Mouse (Mus musculus) kidney, embryonic 15.5 days (tissue): Measurements from ENCODE around the gene Cdh10. TPM values are rescaled to one million over a fixed set of nuclear protein-coding genes. Genes with fewer than 3 reads are reported as not detected.
A peak's percentile ranks its signal among the peaks of the same experiment; 100 is the strongest.

ENCODE experiments used
- ATAC-seq: fragments of 200-750 bp; cut with Nextera tagmentation; replicated peaks from 2 replicates; pipeline ENCODE4 v1.8.0; 2017; ENCODE audit warnings: moderate TSS enrichment; ENCODE audit not compliant: low FRiP score
- H3K27ac ChIP-seq: fragments of 300-500 bp; sonication (generic); 2 replicates; pipeline ENCODE4 v1.5.1; 2015; ENCODE audit warnings: mild to moderate bottlenecking, inconsistent platforms
- H3K27me3 ChIP-seq: fragments of 300-500 bp; sonication (generic); 2 replicates; pipeline ENCODE4 v1.6.1; 2015; ENCODE audit warnings: inconsistent platforms
- H3K36me3 ChIP-seq: fragments of 300-500 bp; sonication (generic); 2 replicates; pipeline ENCODE4 v1.6.1; 2015; ENCODE audit warnings: inconsistent platforms
- H3K4me1 ChIP-seq: fragments of 300-500 bp; sonication (generic); 2 replicates; pipeline ENCODE4 v1.6.1; 2015; ENCODE audit warnings: inconsistent platforms
- H3K4me2 ChIP-seq: fragments of 300-500 bp; sonication (generic); 2 replicates; pipeline ENCODE4 v1.6.1; 2015; ENCODE audit warnings: moderate library complexity, mild to moderate bottlenecking, inconsistent platforms
- H3K4me3 ChIP-seq: fragments of 300-500 bp; sonication (generic); replicated peaks from 2 replicates; pipeline ENCODE4 v1.5.1; 2015; ENCODE audit warnings: mild to moderate bottlenecking, inconsistent platforms
- H3K9ac ChIP-seq: fragments of 300-500 bp; sonication (generic); 2 replicates; pipeline ENCODE4 v1.6.1; 2015; ENCODE audit warnings: mild to moderate bottlenecking, inconsistent platforms
- H3K9me3 ChIP-seq: fragments of 300-500 bp; sonication (generic); replicated peaks from 2 replicates; pipeline ENCODE4 v1.6.1; 2016; ENCODE audit warnings: inconsistent platforms
- WGBS: fragments of 180-500 bp; shearing (Covaris S2); methylation state at CpG from one replicate; pipeline ENCODE4 v1.1.7; 2015; ENCODE audit warnings: mixed read lengths; 5-methylcytosine and 5-hydroxymethylcytosine counted together
- polyA plus RNA-seq: library from polyadenylated mRNA; unstranded; fragments of >200 nt; fragmentation: Nextera tagmentation; extraction: Ambion mirVana; gene quantifications from 2 replicates; pipeline ENCODE4 v1.2.1, GENCODE M21; 2015

Cdh10 gene
- polyA plus RNA-seq = 0.72 and 1.3 TPM in 2 replicates

- Histone ChIP-seq H3K4me2 (peak within 1 kb of the TSS; percentile 66), H3K9me3 (no peaks in the 10 kb centered on the region), H3K4me1 (peaks cover 3% of the 10 kb centered on the region; the same call in 1 of the 2 replicates), H3K27ac (no peak within 1 kb of the TSS), H3K27me3 (peaks cover 8% of the 10 kb centered on the region), H3K9ac (0 out of 2 replicates have a peak within 1 kb of the TSS, but pooled peaks have one; percentile 21), H3K4me3 (peak within 1 kb of the TSS; percentile 47), H3K36me3 (no peaks in the 10 kb centered on the region)
- peak; percentile 90 for ATAC-seq
- under 1% methylated on average over 24 of the region's 24 CpGs for WGBS
These were observed at the start of gene Cdh10 for GRCm38 (mm10) chr15:18818185-18818973. Cdh10 (plus strand) TSS chr15:18818947.

DNA sequence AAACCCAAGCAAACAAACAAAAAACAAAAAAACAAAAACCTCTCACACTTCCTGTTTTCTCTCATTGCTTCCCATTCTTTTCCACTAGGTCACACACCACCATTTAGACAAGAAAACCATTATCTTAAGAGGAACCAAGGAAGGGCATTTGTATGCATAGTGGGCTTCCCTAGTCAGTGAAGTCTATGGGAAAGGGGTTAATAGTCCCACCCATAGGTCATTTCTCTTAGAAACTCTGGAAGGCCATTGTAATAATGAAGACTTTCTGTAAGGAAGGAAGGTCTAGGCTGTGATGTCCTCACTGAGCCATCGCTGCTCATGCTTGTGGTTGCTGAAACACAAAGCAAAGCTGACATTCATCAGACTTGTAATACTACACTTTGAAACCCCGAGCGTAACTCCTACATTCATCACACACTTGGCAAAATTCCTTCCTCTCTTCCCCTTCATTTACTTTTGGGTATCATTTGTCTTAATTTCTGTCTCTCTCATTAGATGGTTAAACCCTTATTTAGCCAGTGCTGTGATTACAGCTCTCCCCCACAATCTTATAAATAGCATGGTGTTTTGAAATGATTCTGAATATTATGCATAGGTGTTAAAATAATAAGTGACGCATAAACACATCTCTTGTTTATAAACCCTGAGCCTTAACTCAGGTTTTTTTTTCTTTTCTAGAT lies 9.5 kb upstream of the Cdh10 start:
- Histone ChIP-seq H3K9me3 (no peaks in the 10 kb centered on the region), H3K36me3 (no peaks in the 10 kb centered on the region), H3K4me3 (no peak overlapping the region), H3K27me3 (no peaks in the 10 kb centered on the region), H3K9ac (no peak overlapping the region), H3K27ac (no peak overlapping the region), H3K4me2 (no peak overlapping the region), H3K4me1 (no peaks in the 10 kb centered on the region)
- 51% methylated on average over 4 of the region's 4 CpGs for WGBS
- ATAC-seq = no peak

GRCm38 (mm10) chr15:18817707-18818106 lies 1.0 kb upstream of the Cdh10 start:
- no peak overlapping the region for H3K4me3 ChIP-seq
- H3K27me3 ChIP-seq = peaks cover 8% of the 10 kb centered on the region
- no peak overlapping the region for H3K27ac ChIP-seq
- no peak overlapping the region for H3K9ac ChIP-seq
- H3K9me3 ChIP-seq = no peaks in the 10 kb centered on the region
- WGBS = 80% methylated on average over 3 of the region's 3 CpGs
- H3K36me3 ChIP-seq = no peaks in the 10 kb centered on the region
- H3K4me1 ChIP-seq = peaks cover 3% of the 10 kb centered on the region; the same call in 1 of the 2 replicates
- ATAC-seq = no peak
- no peak overlapping the region for H3K4me2 ChIP-seq

- no peak overlapping the region for H3K4me2 ChIP-seq
- H3K9me3 ChIP-seq = no peaks in the 10 kb centered on the region
- no peak overlapping the region for H3K27ac ChIP-seq
- no peak overlapping the region for H3K4me3 ChIP-seq
- H3K27me3 ChIP-seq = peaks cover 8% of the 10 kb centered on the region
- no peak for ATAC-seq
- peaks cover 3% of the 10 kb centered on the region; the same call in 1 of the 2 replicates for H3K4me1 ChIP-seq
- H3K9ac ChIP-seq = no peak overlapping the region
- WGBS = 36% methylated on average over 3 of the region's 3 CpGs
- H3K36me3 ChIP-seq = no peaks in the 10 kb centered on the region
These were observed 1.5 kb downstream of the Cdh10 start for GRCm38 (mm10) chr15:18820226-18820625.

DNA sequence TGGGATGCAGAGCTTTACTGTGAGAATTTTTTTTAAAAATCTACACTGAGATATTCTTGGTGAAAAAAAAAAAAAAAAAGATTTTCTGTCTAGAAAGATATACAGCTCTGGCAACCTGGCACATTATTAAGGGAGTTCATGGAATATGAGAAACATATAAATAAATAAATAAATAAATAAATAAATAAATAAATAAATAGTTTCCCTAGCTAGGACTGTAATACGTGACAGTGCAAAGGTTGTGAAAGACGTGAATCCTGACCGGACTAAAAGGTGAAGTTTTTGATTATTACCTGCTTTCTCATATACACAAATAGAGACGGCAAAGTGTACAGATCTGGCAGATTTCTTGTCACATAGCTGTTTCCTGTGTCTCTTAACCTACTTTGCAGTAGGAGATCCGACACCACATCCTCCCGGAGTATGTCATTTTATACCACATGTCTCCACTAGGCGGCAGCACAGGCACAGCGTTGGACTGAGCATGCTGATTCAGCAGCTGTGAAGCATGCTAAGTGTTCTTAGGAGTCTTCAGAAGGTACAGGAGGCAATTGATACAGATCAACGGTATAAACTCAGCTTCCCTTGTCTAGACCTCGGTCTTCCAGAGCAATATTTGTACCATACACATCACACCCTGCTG lies 2.5 kb downstream of the Cdh10 start:
- no peaks in the 10 kb centered on the region for H3K36me3 ChIP-seq
- peaks cover 8% of the 10 kb centered on the region for H3K27me3 ChIP-seq
- peak; percentile 85 for ATAC-seq
- no peak overlapping the region for H3K27ac ChIP-seq
- H3K9me3 ChIP-seq = no peaks in the 10 kb centered on the region
- no peak overlapping the region for H3K4me2 ChIP-seq
- peaks cover 3% of the 10 kb centered on the region; the same call in 1 of the 2 replicates for H3K4me1 ChIP-seq
- H3K9ac ChIP-seq = no peak overlapping the region
- WGBS = 23% methylated on average over 10 of the region's 10 CpGs
- H3K4me3 ChIP-seq = no peak overlapping the region

DNA sequence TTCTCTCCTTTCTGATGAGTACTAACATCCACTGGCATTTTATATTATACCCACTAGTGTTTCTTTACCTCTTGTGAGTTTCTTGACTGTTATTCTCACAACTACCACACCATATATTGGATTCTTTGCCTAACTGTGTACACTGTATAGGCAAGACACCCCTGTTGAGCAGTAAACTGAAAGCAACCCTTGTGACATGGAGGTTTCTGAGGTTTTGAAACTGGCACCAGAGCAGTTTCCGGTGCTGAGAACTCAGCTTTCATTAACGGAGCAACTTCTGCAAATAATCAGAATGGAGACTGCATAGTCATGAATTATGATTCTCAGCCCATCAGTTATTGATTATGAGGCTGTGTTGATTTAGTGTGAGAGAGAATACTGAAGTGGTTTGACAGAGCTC lies 4.7 kb downstream of the Cdh10 start:
- H3K9ac ChIP-seq = no peak overlapping the region
- peaks cover 3% of the 10 kb centered on the region; the same call in 1 of the 2 replicates for H3K4me1 ChIP-seq
- H3K4me3 ChIP-seq = no peak overlapping the region
- no peak overlapping the region for H3K27ac ChIP-seq
- no peak for ATAC-seq
- H3K9me3 ChIP-seq = no peaks in the 10 kb centered on the region
- 85% methylated on average over 2 of the region's 2 CpGs for WGBS
- no peak overlapping the region for H3K4me2 ChIP-seq
- H3K27me3 ChIP-seq = peaks cover 5% of the 10 kb centered on the region
- H3K36me3 ChIP-seq = no peaks in the 10 kb centered on the region

DNA sequence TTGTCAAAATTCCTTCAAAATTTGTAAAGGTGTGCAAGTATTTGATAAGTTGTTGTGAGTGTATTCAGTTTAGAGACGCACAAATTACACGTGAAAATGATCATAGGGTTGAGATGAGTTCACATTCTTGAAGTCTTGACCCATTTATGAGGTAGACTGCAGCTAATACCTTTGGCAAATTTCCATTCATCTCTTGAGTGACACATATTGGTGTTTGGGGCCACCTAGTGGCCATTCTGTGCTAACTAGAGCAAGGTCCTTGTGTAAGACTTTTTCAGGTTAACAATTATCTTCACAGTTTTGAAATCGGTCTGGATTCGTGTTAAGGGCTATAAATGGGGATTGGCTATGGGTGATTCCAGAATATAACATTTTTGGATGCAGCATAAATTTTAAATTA lies 13.5 kb downstream of the Cdh10 start:
- ATAC-seq = 0 out of 2 replicates have a peak, but pooled peaks have one; percentile 40
- no peaks in the 10 kb centered on the region for H3K4me1 ChIP-seq
- no peak overlapping the region for H3K9ac ChIP-seq
- no peaks in the 10 kb centered on the region for H3K36me3 ChIP-seq
- H3K27me3 ChIP-seq = no peaks in the 10 kb centered on the region
- no peak overlapping the region for H3K4me3 ChIP-seq
- H3K27ac ChIP-seq = no peak overlapping the region
- 24% methylated on average over 4 of the region's 4 CpGs for WGBS
- no peaks in the 10 kb centered on the region for H3K9me3 ChIP-seq
- H3K4me2 ChIP-seq = no peak overlapping the region

DNA sequence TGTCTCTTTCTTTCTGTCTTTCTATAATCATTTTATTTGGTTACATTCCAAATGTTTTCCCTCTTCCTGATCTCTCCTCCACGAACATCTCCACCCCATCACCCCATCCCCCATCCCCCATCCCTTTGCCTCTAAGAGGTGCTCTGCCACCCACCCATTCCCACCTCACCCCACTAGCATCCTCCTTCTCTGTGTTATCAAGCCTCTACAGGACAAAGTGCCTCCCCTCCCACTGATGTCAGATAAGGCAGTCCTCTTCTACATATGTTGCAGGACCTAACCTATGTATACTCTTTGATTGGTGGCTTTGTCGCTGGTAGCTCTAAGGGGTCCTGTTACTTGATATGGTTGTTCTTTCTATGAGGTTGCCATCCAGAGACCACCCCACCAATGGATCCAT lies 23.0 kb downstream of the Cdh10 start:
- Histone ChIP-seq H3K4me1 (no peaks in the 10 kb centered on the region), H3K36me3 (no peaks in the 10 kb centered on the region), H3K4me3 (no peak overlapping the region), H3K27me3 (no peaks in the 10 kb centered on the region), H3K9me3 (no peaks in the 10 kb centered on the region), H3K9ac (no peak overlapping the region), H3K27ac (no peak overlapping the region), H3K4me2 (no peak overlapping the region)
- ATAC-seq = no peak
- WGBS = 93% methylated on average over 2 of the region's 2 CpGs

DNA sequence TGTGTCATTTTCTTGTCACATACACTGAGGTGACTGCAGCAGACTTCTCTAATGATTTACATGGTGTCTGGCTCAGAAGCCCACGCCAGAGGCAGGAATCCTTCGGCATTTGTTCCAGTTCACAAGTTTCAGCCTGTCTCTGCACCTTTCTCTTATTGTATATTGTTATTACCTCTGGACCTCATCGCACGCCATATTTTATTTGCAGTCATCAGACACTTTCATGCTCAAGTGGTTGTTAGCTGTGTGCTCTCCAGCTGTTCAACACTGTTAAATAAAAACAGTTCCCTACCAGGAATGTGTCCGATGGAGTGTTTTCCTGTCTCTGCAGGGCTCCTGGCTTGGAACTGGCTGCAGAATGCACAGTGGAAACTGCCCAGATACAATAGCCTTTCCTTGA lies 26.1 kb downstream of the Cdh10 start:
- H3K36me3 ChIP-seq = no peaks in the 10 kb centered on the region
- ATAC-seq = peak; percentile 33; the same call in 1 of the 2 replicates
- no peak overlapping the region for H3K4me2 ChIP-seq
- no peak overlapping the region for H3K27ac ChIP-seq
- H3K9ac ChIP-seq = no peak overlapping the region
- H3K4me1 ChIP-seq = no peaks in the 10 kb centered on the region
- no peak overlapping the region for H3K4me3 ChIP-seq
- no peaks in the 10 kb centered on the region for H3K27me3 ChIP-seq
- H3K9me3 ChIP-seq = no peaks in the 10 kb centered on the region
- 37% methylated on average over 5 of the region's 5 CpGs for whole genome bisulfite sequencing

GRCm38 (mm10) chr15:18850497-18850896 lies 31.8 kb downstream of the Cdh10 start:
- no peaks in the 10 kb centered on the region for H3K27me3 ChIP-seq
- no peak overlapping the region for H3K27ac ChIP-seq
- H3K4me3 ChIP-seq = no peak overlapping the region
- no peaks in the 10 kb centered on the region for H3K4me1 ChIP-seq
- no peak for ATAC-seq
- no peaks in the 10 kb centered on the region for H3K36me3 ChIP-seq
- no peak overlapping the region for H3K9ac ChIP-seq
- H3K4me2 ChIP-seq = no peak overlapping the region
- WGBS = 82% methylated on average over 2 of the region's 2 CpGs
- H3K9me3 ChIP-seq = no peaks in the 10 kb centered on the region

DNA sequence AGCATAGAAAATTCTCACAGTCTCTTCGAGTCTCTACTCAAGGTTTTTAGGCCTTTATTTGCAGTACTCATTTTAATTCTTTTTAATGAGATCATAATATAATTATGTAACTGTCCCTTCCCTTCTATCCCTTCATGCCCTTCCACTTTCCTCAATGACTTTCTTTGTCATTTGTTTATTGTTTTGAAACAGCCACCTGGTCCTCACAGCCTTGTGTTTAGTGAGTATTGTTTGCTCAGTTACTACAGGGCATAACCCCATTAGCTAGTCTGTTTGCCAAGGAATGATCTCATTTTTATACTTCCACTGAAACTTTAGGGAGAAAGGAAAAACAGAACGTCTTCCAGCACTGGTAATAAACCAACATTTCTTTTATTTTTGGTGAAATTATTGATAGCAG lies 39.4 kb downstream of the Cdh10 start:
- 68% methylated on average over 2 of the region's 2 CpGs for WGBS
- Histone ChIP-seq H3K36me3 (no peaks in the 10 kb centered on the region), H3K4me2 (no peak overlapping the region), H3K4me1 (no peaks in the 10 kb centered on the region), H3K4me3 (no peak overlapping the region), H3K9me3 (no peaks in the 10 kb centered on the region), H3K27me3 (no peaks in the 10 kb centered on the region), H3K9ac (no peak overlapping the region), H3K27ac (no peak overlapping the region)
- ATAC-seq = no peak

GRCm38 (mm10) chr15:18869871-18870270 lies 51.1 kb downstream of the Cdh10 start:
- Histone ChIP-seq H3K4me2 (no peak overlapping the region), H3K27ac (no peak overlapping the region), H3K27me3 (no peaks in the 10 kb centered on the region), H3K9ac (no peak overlapping the region), H3K4me1 (no peaks in the 10 kb centered on the region), H3K4me3 (no peak overlapping the region), H3K9me3 (no peaks in the 10 kb centered on the region), H3K36me3 (no peaks in the 10 kb centered on the region)
- ATAC-seq = no peak
- WGBS = 98% methylated on average over 2 of the region's 2 CpGs
